Mouse (Mus musculus): ENCODE results near the gene Traf5.

DNA sequence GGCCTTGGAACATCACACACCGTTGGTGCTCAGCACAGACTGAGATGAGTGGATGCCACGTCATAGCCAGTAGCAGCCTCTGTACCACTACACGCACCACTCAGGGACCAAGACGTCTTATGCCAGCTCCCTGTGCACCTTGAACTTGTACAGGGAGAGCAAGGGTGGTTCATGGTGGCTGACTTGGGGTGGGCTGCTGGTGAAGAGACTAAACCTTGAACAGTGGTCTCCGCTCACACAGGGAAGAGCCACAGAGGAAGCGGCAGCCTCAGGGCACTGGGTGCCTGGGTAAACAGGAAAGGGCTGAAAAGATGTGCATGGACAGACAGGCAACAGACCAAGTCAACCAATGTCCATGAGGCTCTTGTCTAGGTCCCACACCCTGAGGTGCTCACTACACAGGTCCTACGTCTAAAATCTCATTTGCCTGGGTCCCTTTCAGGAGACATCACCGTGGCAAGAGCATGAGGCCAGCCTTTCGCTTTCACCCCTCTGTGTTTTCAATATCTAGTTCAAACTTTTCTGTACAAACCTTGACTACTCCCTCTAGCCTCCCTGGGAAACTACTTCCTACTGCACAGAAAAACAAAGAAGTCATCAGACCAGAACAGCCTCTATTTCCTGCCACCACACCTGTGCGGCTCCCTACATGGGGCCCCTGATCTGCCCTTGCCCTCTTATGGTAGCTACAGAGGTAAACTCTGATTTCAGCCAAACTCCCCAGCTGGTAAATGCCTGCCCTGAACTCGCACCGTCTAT is 5.9 kb downstream of the Traf5 start:
- TF ChIP-seq CTCF (IDR thresholded peaks at IDR 0.05; ENCODE audit: extremely low read depth, insufficient read length, insufficient replicate concordance, low read depth, low read length), result peak; percentile 6; the same call in 1 of the 2 replicates
- no peak for TF ChIP-seq POLR2A (IDR thresholded peaks at IDR 0.05; ENCODE audit: low read depth, low read length)
